Mouse (Mus musculus) megakaryocyte-erythroid progenitor cell, adult 5-6 weeks (primary cell): Measurements from ENCODE around the gene Kmt2d. TPM values are rescaled to one million over a fixed set of nuclear protein-coding genes. Genes with fewer than 3 reads are reported as not detected.
"Not testable (repeated sequence)": the region's sequence is repeated elsewhere in the genome, so short reads cannot be mapped to it uniquely, and the experiment has no call there.

Source experiments
- ATAC-seq: replicated peaks from 2 replicates; pipeline ENCODE4 v1.8.0; 2016; ENCODE audit warnings: mild to moderate bottlenecking, inconsistent platforms; ENCODE audit not compliant: severe bottlenecking, poor library complexity, low FRiP score, low TSS enrichment
- total RNA-seq, 2 experiments: library from RNA; stranded (forward) in 1 of 2; stranded (reverse) in 1 of 2; fragments of 200-1000, 215-1000 nt in 1 of 2; fragments of >200 nt in 1 of 2; fragmentation: Nextera tagmentation in 1 of 2; gene quantifications; 2 replicates each; pipeline ENCODE4 v1.2.3; 2014 to 2017

The Kmt2d gene
- total RNA-seq, 2 experiments from 2014 or later: 27.5 to 72.7 TPM

- peak; percentile 58 for ATAC-seq
These were observed 33.8 kb downstream of the Kmt2d start for GRCm38 (mm10) chr15:98837006-98837742.

- no peak for ATAC-seq
These were observed 35.7 kb downstream of the Kmt2d start for GRCm38 (mm10) chr15:98835291-98835690.

- no peak for ATAC-seq
These were observed 36.9 kb downstream of the Kmt2d start for GRCm38 (mm10) chr15:98834059-98834458.

- ATAC-seq: no peak
These were observed 37.7 kb downstream of the Kmt2d start for GRCm38 (mm10) chr15:98833281-98833680.

- peak; percentile 54 for ATAC-seq
These were observed 38.6 kb downstream of the Kmt2d start for GRCm38 (mm10) chr15:98832161-98833058.

- no peak for ATAC-seq
These were observed 39.3 kb downstream of the Kmt2d start for GRCm38 (mm10) chr15:98831684-98832035.

GRCm38 (mm10) chr15:98830736-98831683 lies 40.0 kb downstream of the Kmt2d start, which contains the start of gene Prkag1:
Gene Prkag1, minus strand, starts transcription at chr15:98831521.
- ATAC-seq: peak; percentile 82

- peak; percentile 53 for ATAC-seq
These were observed 43.4 kb downstream of the Kmt2d start for GRCm38 (mm10) chr15:98827611-98828011.

- ATAC-seq: no peak
These were observed 47.6 kb downstream of the Kmt2d start for GRCm38 (mm10) chr15:98823434-98823833.

GRCm38 (mm10) chr15:98822147-98822546 lies 48.9 kb downstream of the Kmt2d start:
- ATAC-seq: no peak

GRCm38 (mm10) chr15:98821403-98821802 lies 49.6 kb downstream of the Kmt2d start:
- ATAC-seq: peak; percentile 42; the same call in 1 of the 2 replicates

- no peak for ATAC-seq
These were observed 50.1 kb downstream of the Kmt2d start for GRCm38 (mm10) chr15:98820937-98821336.

GRCm38 (mm10) chr15:98818171-98818570 lies 52.8 kb downstream of the Kmt2d start:
- ATAC-seq: no peak

- ATAC-seq: no peak
These were observed 58.1 kb downstream of the Kmt2d start for GRCm38 (mm10) chr15:98812741-98813424.

- ATAC-seq: not testable (repeated sequence)
These were observed 60.8 kb downstream of the Kmt2d start for GRCm38 (mm10) chr15:98810212-98810611.

- no peak for ATAC-seq
These were observed 61.6 kb downstream of the Kmt2d start, which contains the start of gene Ddn for GRCm38 (mm10) chr15:98809390-98809789. Gene Ddn, minus strand, starts transcription at chr15:98809490.

- no peak for ATAC-seq
These were observed 62.3 kb downstream of the Kmt2d start for GRCm38 (mm10) chr15:98808651-98809134.

GRCm38 (mm10) chr15:98807895-98808650 lies 62.9 kb downstream of the Kmt2d start:
- no peak for ATAC-seq
